Mouse (Mus musculus) liver, embryonic 14.5 days (tissue): ENCODE measurements around the gene Uba52.

Source experiments
- CTCF ChIP-seq: IDR thresholded peaks from 2 replicates; pipeline ENCODE4 v1.5.1; 2016; ENCODE audit warnings: antibody characterized with exemption, low read depth, control low read depth
- EP300 ChIP-seq: IDR thresholded peaks from 2 replicates; pipeline ENCODE4 v1.6.1; 2016; ENCODE audit warnings: antibody characterized with exemption, low read depth

DNA sequence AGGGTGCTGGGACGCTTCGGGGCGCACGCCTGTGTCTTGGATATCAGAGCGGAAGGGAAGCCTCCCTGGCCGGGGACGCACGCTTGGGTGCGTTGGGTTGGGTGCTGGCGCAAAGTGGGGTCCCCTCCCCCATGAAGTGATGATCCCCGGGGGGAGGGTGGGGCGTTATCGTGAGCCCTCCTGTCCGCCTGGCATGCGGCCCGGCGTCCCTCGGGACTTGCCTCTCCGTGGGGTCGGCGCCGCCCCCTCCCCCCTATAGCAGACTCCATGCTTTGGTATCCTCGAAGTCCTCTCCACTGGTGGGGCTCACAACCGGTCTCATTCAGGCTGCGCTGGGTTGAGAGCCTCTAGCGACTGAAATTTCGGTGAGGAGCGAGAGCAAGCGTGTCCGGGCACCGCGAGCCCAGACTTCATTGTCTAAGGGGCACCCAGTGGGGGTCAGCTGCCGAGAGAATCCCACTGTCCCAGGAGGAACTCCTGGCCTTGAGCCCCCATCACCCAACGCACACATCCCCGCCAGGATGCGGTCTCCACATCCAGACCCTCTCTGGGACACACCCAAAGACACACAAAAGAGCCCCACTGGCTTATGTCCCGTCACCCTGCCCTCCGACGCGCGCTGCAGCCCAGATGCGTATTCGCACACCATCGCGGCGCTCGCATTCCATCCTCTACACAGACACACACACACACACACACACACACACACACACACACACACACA lies 16.7 kb downstream of the Uba52 start:
- TF ChIP-seq CTCF (no peak), EP300 (no peak)
